Mouse (Mus musculus) A20 (cell line): Measurements from ENCODE around the gene Clip2.
A peak's percentile ranks its signal among the peaks of the same experiment; 100 is the strongest.
"Not testable (repeated sequence)": the region's sequence is repeated elsewhere in the genome, so short reads cannot be mapped to it uniquely, and the experiment has no call there.

ENCODE experiments used
- DNase-seq: peaks from one replicate; pipeline ENCODE4 v3.0.0-alpha.2; 2011; ENCODE audit warnings: low read depth, low spot score

Gene Clip2

DNA sequence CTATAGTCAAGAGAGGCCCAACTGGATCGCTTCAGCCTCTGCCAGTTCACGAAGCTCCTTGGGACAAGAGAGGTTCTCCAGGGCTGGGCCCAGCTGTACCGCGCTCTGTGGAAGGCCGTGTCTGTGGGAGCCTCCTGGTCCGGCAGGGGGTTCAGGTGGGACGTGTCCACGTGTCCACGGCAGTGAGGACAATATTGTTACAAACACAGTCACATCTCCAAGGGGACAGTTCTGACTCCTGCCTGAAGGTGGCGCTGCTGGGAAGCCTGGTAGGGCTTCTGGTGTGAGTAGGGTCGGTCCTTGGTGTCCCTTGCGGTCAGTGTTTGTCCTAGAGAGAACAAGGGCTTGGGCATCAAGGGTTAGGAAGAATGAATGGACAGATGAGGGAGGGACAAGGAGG is 61.8 kb downstream of the Clip2 start:
- DNase-seq = peak; percentile 59

DNA sequence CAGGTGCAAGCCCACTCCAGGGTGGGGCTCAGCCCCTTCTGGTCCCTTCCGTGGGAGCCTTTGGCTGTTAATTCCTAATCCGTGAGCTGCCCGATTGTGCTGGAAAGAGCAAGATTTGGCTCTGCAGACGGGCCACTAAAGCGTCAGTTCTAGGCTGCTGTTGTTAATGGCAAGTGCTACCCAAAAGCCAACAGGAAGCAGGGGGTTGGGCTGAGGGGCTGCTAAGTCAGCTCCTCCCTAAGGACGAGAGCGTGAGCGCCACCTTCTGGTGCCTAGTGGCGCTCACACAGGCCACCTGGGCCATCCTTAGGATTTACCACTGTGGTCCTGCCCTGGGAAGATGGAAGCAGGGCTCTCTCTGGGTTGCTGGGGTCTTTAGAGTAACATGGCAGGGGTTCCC is 62.7 kb downstream of the Clip2 start:
- DNase-seq = peak; percentile 65

DNA sequence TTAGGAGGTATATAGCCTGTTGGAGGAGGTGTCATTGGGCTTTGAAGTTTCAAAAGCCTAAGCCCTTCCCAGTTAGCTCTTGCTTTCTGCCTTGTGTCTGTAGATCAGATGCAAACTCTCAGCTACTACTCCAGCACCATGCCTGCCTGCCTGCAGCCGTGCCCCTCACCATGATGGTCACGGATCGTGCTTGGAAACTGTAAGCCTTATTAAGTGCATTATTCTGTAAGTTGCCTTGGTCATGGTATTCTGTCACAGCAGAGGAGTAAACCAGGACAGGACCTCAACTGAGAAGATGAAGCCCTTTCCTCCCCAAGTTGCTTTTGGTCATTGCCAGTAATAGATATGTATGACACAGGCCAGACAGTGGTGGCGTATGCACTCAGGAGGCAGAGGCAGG is 63.6 kb downstream of the Clip2 start:
- DNase-seq = no peak

DNA sequence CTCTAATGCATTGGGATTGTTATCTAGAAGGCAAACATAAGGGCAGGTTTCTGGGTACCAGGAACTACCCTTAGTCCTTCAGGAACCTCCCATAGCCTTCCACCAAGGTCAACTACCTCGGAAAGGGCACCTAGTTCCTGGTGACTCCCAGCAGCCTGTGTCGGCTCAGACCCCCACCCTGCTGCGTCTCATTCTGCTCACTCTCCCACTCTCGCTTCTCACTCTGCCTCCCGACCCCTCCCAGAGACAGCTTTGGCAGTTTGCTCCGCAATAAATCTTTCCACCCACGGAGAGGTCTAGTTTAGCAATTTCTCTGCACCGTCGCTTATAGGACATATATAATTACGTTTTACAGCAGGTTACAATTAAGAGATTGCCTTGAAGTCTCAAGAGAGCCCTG is 64.2 kb downstream of the Clip2 start:
- no peak for DNase-seq

DNA sequence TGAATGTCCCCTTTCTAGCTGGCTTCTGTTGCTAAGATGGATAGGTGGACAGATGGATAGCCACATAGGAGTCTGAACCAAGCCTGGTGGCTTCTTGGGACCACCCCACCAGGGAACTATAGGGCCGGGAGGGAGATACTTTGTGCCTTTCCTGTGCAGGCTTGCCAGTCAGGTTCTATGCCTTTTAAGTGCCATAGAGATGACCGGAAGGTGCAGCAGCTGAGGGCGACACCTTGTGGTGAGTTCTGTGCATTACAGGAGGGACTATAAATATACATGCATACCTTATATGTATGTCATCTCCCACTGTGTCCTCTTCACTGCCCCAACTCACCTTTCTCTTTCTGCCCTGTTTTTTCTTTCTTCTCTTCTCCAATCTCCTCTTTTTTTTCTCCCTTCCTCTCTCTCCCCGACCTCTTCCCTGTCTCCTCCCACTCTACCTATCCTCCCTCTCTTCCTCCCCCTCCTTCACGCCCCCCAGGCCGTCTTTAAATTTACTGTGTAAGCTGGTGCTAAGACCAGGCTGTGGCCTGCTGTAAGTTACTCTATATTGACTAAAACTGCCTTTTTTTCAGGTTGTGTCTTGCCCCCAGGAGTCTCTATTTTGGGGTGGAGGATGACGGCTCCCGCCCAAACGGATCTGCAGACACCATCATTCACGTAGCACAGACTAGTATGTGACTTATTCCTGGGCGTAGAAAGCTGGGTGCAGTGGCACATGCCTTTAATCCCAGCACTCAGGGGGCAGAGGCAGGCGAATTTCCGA is 66.2 kb downstream of the Clip2 start:
- DNase-seq = peak; percentile 86

DNA sequence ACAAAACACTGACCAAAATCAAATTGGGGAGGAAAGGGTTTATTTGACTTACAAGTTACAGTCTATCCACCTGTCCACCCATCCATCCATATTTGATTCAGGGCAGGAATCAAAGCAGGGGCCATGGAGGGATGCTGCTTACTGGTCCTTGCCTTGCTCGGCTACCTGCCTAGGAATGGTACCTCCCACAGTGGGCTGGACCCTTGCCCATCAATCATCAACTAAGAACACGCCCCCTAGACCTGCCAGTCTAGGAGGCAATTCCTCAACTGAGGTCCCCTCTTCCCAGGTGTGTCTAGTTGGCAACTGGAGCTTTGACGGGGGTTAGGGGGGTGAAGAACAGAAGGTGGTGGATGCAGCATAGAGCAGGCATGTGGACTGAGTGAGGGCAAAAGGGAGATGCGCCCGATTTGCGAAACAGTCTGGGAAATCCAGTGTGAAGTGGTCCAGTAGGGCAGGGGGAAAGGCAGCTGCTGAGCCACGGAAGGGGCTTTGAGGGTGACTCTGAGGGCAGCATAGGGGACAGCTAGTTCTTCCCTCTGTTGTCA is 67.0 kb downstream of the Clip2 start:
- DNase-seq = no peak

DNA sequence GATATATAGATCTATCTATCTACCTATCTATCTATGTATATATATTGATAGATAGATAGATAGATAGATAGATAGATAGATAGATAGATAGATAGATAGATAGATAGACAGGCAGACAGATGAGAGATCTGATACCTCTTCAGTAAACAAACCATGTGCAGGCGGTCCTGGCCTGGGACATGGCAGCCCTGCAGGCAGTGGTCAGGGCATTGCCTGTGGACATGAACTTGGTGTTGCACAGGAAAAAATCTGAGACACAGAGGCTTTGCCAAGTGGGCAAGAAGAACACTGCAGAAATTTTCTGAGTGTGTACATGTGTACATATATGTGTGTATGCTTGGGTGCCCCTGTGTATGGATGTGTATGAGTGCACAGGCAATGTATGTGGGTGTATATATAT is 68.9 kb downstream of the Clip2 start:
- DNase-seq = no peak

DNA sequence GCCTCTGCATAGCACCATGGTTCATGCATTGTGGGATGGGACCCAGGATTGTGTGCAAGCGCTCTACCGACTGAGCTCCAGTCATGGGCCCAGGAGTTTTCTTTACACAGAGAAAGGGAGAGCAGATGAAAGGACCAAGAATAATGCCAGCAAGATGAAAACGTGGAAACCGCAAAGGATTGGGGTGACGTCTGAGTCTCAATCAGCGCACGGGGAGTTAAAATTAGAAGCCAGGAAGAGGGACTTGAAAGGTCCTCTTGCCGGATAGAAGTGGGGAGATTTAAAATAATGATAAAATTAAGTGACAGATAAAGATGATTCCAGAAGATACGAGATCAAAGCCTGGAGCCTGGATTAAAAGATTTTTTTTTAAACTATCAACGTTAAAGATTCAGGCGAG is 69.9 kb downstream of the Clip2 start:
- DNase-seq = no peak

DNA sequence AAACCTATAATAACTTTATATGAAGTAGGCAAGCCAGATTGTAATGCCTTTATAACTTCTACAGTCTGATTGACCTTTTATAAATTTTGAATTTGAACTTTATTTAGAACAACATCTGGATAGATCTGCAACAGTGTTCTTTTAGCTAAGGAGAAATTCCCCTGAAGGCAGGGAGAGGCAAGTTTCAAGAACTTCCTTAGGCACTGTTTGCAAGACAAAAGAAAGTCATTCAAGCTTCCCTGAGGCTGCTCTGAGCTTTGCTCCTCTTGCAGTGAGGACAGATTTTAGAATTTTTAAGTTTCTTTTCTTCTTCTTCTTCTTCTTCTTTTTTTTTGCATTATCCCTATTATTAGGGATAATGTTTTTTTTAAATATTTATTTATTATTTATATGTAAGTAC is 73.3 kb downstream of the Clip2 start:
- DNase-seq = not testable (repeated sequence)

DNA sequence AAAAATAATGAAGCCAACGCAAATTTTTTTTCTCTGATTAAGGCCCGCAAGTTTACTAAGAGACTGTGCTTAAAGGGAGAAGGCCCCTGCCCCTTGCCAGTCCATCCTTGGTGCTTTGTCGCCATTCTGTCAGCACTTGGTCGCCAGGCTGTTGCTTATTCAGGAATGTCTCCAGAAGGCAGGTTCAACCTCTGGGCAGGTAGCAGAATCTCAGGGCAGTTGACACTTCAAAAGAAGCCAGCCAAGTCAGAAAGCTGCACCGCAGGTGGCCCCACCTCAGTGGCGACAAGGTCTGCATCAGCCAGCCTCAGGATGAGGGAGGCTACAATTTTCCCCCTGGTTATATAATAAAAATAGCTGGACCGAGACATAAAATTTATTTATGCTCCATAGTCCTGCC is 76.5 kb downstream of the Clip2 start:
- DNase-seq = not testable (repeated sequence)

DNA sequence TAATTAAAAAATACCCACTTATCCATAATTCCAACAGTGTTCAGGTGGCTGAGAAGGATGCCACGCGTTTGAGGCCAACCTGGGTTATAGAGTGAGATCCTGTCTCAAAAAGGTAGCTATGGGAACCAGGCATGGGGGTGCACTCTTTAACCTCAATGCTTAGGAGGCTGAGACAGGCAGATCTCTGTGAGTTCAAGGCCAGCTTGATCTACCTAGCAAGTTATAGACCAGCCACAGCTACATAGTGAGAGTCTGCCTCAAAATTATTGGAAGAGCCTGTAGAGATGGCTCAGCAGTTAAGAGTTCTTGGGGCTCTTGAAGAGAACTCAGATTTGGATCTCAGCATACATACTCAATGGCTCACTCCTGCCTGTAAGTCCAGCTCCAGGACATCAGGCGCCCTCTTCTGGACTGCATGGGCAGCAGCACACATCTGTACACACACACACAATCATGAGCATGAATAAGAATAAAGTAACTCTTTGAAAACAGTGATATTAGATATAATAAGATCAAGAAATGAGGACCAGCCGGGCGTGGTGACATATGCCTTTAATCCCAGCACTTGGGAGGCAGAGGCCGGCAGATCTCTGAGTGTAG is 77.1 kb downstream of the Clip2 start:
- no peak for DNase-seq

DNA sequence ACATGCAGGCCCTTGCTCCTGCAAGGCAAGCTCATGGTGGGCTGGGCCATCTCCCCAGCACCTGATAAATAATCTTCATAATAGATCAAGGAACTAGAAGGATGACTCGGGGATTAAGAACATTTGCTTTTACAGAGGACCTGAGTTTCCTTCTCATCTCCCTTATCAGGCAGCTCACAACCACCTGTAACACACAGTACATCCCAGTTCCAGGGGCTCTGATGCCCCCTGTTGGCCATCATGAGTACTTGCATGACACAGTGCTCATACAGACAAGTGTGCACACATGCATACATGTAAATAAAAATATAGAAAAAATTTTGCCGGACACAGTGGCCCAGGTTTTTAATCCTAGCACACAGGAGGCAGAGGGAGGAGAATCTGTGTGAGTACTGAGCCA is 78.3 kb downstream of the Clip2 start:
- DNase-seq = peak; percentile 71

DNA sequence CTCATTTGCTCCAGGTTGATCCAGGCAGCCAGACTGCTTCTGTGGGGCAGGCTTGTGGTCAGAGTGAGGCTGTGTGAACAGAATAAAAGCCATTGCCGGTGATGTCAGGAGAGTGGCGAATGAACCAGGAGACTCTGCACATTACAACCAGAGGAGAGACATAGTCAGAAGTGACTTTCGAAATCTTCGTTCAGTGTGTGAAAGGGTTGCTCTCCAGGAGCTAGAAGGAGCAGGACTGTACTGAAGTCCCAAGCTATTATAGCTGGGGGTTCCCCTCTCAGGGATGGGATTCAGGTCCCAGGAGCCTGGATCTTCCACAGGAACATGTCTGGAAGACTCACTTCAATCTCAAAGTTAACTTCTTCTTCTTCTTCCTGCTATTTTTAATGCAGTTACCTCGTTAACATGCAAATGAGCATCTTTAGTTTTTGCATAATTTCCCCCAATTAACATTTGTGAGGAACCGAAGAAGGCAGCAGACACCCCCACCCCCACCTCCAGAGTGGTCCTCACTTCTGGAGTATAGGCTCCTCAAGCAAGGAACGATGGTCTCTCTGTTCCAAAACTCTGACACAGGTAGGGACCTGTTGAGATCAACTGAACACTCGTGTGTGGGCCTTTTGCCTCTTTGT is 81.6 kb downstream of the Clip2 start:
- DNase-seq = peak; percentile 72

DNA sequence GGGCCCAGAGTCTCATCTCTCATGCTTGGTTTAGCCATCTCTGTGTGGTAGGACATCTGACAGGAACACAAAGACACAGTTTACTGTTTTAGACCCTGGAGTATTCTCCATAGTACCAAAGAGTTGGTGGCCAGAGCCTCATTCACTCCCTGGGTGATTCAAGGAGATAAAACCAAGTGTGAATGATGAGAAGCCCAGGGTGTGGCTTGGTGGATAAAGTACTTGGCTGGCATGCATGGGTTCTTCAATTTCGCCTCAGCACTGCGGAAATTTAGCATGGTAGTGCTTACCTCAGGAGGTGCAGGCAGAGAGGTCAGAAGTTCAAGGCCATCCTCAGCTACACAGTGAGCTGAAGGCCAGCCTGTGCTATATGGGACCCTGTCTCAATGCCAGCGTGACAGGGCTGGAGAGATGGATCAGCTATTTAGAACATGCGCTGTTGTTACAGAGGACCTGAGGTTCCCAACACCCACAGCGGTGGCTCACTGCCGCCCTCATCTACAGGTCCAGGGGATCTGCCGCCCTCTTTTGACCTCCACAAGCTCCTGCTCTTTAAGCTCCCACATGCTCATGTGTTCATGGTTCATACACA is 82.6 kb downstream of the Clip2 start:
- DNase-seq = no peak

DNA sequence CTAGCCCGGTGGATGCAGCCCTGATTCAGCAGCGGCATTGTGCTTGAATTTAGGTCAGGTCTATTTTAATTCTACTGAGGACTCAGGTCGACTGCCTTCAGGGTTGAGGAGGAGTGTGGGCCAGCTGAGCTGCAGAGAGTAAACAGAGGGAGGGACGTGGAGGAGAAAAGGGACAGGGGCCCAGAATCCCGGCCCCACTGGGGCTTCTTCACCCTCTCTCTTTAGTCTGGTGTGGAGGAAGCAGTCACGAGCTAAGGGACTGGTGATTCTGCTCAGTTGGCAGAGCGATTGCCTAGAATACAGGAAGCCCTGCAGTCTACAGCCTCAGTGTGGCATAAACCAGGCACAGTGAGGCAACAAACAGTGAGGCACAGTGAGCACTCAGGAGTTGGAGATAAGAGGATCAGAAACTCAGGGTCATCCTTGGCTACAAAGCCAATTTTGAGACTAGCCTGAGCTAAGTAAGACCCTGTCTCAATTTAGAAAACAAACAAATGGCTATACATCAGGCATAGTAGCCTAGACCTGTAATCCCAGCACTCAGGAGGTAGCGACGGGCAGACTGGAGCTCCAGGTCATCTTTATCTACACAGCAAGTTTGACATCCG is 84.0 kb downstream of the Clip2 start:
- no peak for DNase-seq

DNA sequence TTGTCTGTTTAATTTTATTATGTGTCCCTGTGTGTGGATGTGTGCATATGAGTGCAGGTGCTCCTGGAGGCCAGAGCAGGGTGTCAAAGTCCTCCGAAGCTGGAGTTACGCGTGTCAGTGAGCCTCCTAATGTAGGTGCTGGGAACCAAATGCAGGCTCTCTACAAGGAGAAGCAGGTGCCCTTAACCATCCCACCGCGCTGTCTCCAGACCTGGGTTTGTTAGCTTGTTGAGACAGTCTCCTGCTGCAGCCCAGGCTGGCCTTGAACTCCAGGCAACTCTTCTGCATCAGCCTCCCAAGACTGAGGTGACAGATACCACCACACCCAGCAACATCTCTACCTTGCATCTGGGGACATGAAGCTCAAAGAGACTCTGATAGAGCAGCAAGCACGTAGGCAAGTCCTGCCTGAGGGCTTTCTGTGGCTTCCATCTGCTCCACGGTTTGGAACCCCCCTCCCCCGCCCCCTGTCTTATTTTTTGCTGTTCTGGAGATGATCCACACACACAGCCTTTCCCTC is 85.1 kb downstream of the Clip2 start:
- DNase-seq = no peak

DNA sequence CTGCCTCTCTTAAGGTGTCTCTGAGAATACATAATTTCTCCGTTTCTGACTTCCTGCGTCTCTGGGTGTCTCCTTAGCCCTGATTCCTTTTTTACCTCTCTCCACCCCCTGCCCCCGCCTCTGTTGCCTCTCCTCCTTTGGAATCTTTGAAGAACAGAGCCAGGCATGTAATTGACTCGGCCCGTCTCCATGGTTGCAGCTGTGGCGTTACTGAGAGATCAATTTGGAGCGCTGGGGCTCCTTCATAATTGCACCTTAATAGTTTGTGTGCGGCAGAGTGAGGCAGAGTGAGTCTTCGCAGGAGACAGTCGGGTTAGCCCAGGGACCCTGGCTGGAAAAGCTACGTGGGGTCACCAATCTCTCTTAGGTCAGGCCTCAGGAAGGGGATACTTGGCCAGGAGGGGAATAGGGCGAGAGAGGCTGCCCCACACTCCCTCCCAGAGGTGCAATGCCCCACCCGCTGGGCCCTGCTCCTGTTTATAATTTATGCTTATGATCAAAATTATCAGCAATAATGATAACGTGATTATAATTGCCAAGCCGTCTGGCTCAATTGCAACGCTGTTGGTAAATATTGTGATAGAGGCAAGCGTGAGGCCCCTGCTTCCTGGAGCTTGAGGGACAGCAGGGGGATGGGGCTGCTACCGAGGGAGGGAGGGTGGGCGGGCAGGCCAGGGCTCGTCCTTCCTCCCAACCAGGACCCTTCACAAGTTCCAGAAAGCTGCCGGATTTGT is 85.8 kb downstream of the Clip2 start:
- DNase-seq = no peak

DNA sequence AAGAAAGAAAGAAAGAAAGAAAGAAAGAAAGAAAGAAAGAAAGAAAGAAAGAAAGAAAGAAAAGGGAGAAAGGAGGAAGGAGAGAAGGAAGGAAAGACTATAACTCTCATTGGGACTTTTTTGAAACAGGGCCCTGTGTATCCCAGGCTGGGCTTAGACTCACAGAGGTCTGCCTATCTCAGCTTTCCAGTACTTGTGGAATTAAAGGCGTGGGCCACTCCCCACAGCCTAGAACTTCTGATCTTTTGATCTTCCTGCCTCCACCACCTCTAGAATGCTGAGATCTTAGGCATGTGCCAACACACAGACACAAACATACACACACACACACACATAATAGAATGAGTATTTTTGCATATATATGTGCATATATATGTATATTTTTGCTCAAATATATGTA is 87.0 kb downstream of the Clip2 start:
- no peak for DNase-seq

DNA sequence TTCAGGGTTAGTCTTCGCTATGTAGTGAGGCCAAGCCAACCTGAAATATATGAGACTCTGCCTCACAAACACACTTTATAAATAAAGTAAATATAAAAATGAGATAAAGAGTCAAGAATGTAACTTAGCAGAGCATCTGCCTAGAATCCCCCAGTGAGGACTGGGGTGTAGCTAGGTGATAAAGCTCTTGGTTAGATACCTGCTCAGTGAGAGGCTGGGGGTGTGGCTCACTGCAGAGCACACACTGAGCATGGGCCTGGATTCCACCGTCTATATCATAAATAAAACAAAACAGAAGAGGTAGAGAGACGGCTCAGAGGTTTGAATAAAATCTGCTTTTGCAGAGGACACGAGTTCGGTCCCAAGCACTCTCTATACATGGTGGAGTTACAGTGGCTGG is 88.0 kb downstream of the Clip2 start:
- DNase-seq = no peak

DNA sequence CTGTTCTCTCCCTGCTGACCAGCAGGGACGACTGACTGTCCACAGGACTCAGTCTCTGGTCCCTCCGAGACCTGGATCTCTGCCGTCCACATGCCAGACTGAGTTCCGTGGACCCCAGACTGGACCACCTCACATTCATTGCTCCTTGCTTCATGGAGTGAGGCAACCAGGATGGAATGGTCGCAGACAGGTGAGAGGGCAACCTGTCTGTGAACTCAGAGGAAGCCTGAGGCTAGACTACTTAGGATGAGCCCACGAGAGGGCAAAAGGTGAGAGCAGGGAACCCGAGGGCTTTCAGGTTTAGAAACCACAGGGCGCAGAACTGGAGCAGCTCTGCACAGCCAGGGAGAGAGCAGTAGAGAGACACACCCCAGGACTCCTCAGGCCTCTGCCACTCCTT is 89.5 kb downstream of the Clip2 start:
- no peak for DNase-seq

DNA sequence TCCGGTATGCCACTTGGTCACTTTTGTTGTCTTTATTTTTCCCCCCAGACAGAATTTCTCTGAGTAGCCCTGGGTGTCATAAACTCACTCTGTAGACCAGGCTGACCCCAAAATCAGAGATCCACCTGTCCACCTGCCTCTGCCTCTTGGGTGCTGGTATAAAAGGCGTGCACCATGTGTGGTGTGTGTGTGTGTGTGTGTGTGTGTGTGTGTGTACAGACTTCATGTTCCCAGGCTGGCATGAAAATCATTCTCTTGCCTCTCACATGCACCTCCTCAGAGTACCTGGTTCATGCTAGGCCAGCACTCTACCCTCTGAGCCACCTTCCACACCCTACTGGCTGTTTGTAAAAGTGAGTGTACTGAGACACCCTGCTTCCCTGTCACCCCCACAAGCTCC is 89.9 kb downstream of the Clip2 start:
- no peak for DNase-seq
